22 mouse cellular contexts compared by ENCODE assay signal in the genomic region with DNA sequence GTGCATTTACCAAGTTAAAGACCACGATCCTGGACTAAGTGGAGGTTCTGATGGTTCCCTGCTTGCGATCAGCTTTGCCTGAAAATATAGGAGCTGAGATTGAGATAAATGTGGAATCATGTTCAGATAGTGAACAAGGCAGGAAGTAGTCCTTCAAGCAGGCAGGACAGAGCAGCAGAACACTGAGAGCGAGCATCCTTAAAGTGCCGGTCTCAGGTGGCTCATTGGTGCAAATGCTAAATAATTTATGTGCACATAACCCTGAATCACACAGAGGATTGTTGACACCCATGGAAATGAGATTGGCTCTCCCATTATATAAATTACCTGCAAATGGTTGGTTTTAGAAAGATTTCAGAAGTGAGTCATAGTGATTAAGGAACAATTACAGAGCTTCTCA.
DNase-seq lines count a peak whose midpoint lies in the region; ATAC-seq and TF ChIP-seq lines count a peak whose summit lies in the region.
"Had no signal": no experiment of that assay in that cellular context is flagged by ENCODE, and none has a peak within 500 bp of the region (broad histone marks: within the 10 kb centered on the region; RNA-seq: fewer than 3 reads in every experiment).

No protein-coding gene starts in this region.

- no peak overlapping the region for H3K27ac ChIP-seq in forebrain, embryonic 12.5 days
- no peak overlapping the region for H3K27ac ChIP-seq in forebrain, embryonic 10.5 days
- H3K27ac ChIP-seq in limb, embryonic 13.5 days, result no peak overlapping the region
- H3K27ac ChIP-seq in limb, embryonic 10.5 days, result no peak overlapping the region
- no peak overlapping the region for H3K27ac ChIP-seq in neural tube, embryonic 12.5 days
- H3K27ac ChIP-seq in olfactory bulb, adult 2 months (ENCODE audit: insufficient read depth, low read depth, low read length), result peak overlapping the region; percentile 31; the same call in 1 of the 2 replicates
- H3K27ac ChIP-seq: embryonic facial prominence, embryonic 12.5 days; forebrain, embryonic 13.5 days; heart, adult 2 months; heart, embryonic 15.5 days had no signal

- H3K4me3 ChIP-seq in forebrain, embryonic 12.5 days (replicated peaks), result no peak overlapping the region
- no peak overlapping the region for H3K4me3 ChIP-seq in forebrain, embryonic 10.5 days
- H3K4me3 ChIP-seq in limb, embryonic 13.5 days, result no peak overlapping the region
- no peak overlapping the region for H3K4me3 ChIP-seq in limb, embryonic 10.5 days
- H3K4me3 ChIP-seq in neural tube, embryonic 12.5 days, result no peak overlapping the region
- no peak overlapping the region for H3K4me3 ChIP-seq in olfactory bulb, adult 2 months (ENCODE audit: insufficient read depth, low read depth, low read length)
- H3K4me3 ChIP-seq: embryonic facial prominence, embryonic 12.5 days; forebrain, embryonic 13.5 days; heart, adult 2 months; heart, embryonic 15.5 days had no signal

- H3K36me3 ChIP-seq in forebrain, embryonic 12.5 days (replicated peaks), result no peaks in the 10 kb centered on the region
- no peaks in the 10 kb centered on the region for H3K36me3 ChIP-seq in forebrain, embryonic 10.5 days (replicated peaks)
- H3K36me3 ChIP-seq in limb, embryonic 13.5 days, result no peaks in the 10 kb centered on the region
- no peaks in the 10 kb centered on the region for H3K36me3 ChIP-seq in limb, embryonic 10.5 days
- no peaks in the 10 kb centered on the region for H3K36me3 ChIP-seq in neural tube, embryonic 12.5 days
- H3K36me3 ChIP-seq: embryonic facial prominence, embryonic 12.5 days; G1E; heart, embryonic 15.5 days had no signal

- no peak overlapping the region for H3K4me2 ChIP-seq in forebrain, embryonic 12.5 days
- 0 out of 2 replicates have a peak overlapping the region, but pooled peaks have one; percentile 9 for H3K4me2 ChIP-seq in limb, embryonic 13.5 days (replicated peaks)
- H3K4me2 ChIP-seq in neural tube, embryonic 12.5 days (replicated peaks), result no peak overlapping the region
- H3K4me2 ChIP-seq: embryonic facial prominence, embryonic 12.5 days; forebrain, embryonic 13.5 days; heart, embryonic 11.5 days; heart, embryonic 15.5 days had no signal

- TF ChIP-seq CTCF in olfactory bulb, adult 2 months (IDR thresholded peaks at IDR 0.05; ENCODE audit: insufficient read depth, low read depth, low read length), result no peak

- no peak overlapping the region for H3K9ac ChIP-seq in forebrain, embryonic 12.5 days
- no peak overlapping the region for H3K9ac ChIP-seq in limb, embryonic 13.5 days
- H3K9ac ChIP-seq in neural tube, embryonic 12.5 days, result no peak overlapping the region
- H3K9ac ChIP-seq: embryonic facial prominence, embryonic 12.5 days; forebrain, embryonic 13.5 days; forebrain, postnatal 0 days; heart, embryonic 15.5 days had no signal

- WGBS in forebrain, embryonic 12.5 days, result 89% methylated on average over 4 of the region's 4 CpGs
- 92% methylated on average over 4 of the region's 4 CpGs for WGBS in forebrain, embryonic 10.5 days
- WGBS in limb, embryonic 13.5 days, result 57% methylated on average over 4 of the region's 4 CpGs
- WGBS in limb, embryonic 10.5 days, result 93% methylated on average over 4 of the region's 4 CpGs
- WGBS in neural tube, embryonic 12.5 days, result 58% methylated on average over 4 of the region's 4 CpGs
- WGBS in olfactory bulb, adult 2 months, result 63% methylated on average over 4 of the region's 4 CpGs

- TF ChIP-seq POLR2A in olfactory bulb, adult 2 months (IDR thresholded peaks at IDR 0.05; ENCODE audit: insufficient read depth, low read depth, low read length), result no peak

- no peak for DNase-seq in forebrain, embryonic 10.5 days (ENCODE audit: extremely low spot score, low spot score)
- DNase-seq in limb, embryonic 10.5 days (ENCODE audit: low spot score), result no peak
- DNase-seq in spleen, postnatal 10 days (ENCODE audit: low spot score in 2 of 2), result no peak
- DNase-seq: adrenal gland, adult 8-10 months; B cell, adult 2 months; cerebellum, adult 11-12 months; cerebellum, adult 9-10 months; cerebellum, postnatal 25 days; forebrain, postnatal 0 days; gastrocnemius, postnatal 14 days; heart, adult 2 months; heart, postnatal 14 days had no signal

- no peaks in the 10 kb centered on the region for H3K9me3 ChIP-seq in forebrain, embryonic 12.5 days
- H3K9me3 ChIP-seq in forebrain, embryonic 10.5 days, result no peaks in the 10 kb centered on the region
- H3K9me3 ChIP-seq in limb, embryonic 13.5 days, result no peaks in the 10 kb centered on the region
- H3K9me3 ChIP-seq in limb, embryonic 10.5 days (replicated peaks), result no peaks in the 10 kb centered on the region
- H3K9me3 ChIP-seq in neural tube, embryonic 12.5 days, result no peaks in the 10 kb centered on the region
- H3K9me3 ChIP-seq: embryonic facial prominence, embryonic 12.5 days; forebrain, embryonic 13.5 days; heart, embryonic 15.5 days had no signal

- H3K4me1 ChIP-seq in forebrain, embryonic 12.5 days, result peaks cover 3% of the 10 kb centered on the region; the same call in 1 of the 2 replicates
- no peaks in the 10 kb centered on the region for H3K4me1 ChIP-seq in forebrain, embryonic 10.5 days
- 0 out of 2 replicates have a peak, but pooled peaks cover 5% of the 10 kb centered on the region for H3K4me1 ChIP-seq in limb, embryonic 13.5 days
- H3K4me1 ChIP-seq in limb, embryonic 10.5 days, result no peaks in the 10 kb centered on the region
- no peaks in the 10 kb centered on the region for H3K4me1 ChIP-seq in neural tube, embryonic 12.5 days
- H3K4me1 ChIP-seq in olfactory bulb, adult 2 months (ENCODE audit: control insufficient read depth, insufficient read depth, low read length), result no peaks in the 10 kb centered on the region
- H3K4me1 ChIP-seq: embryonic facial prominence, embryonic 12.5 days; heart, embryonic 15.5 days had no signal

- no peaks in the 10 kb centered on the region for H3K27me3 ChIP-seq in forebrain, embryonic 12.5 days
- H3K27me3 ChIP-seq in forebrain, embryonic 10.5 days (ENCODE audit: poor library complexity, severe bottlenecking), result no peaks in the 10 kb centered on the region
- H3K27me3 ChIP-seq in limb, embryonic 13.5 days, result no peaks in the 10 kb centered on the region
- no peaks in the 10 kb centered on the region for H3K27me3 ChIP-seq in limb, embryonic 10.5 days (ENCODE audit: low read depth, poor library complexity, severe bottlenecking)
- no peaks in the 10 kb centered on the region for H3K27me3 ChIP-seq in neural tube, embryonic 12.5 days (replicated peaks)
- H3K27me3 ChIP-seq: embryonic facial prominence, embryonic 12.5 days; forebrain, embryonic 13.5 days; heart, embryonic 15.5 days had no signal

- ATAC-seq in forebrain, embryonic 12.5 days (ENCODE audit: low FRiP score), result 0 out of 2 replicates have a peak, but pooled peaks have one; percentile 39
- ATAC-seq in limb, embryonic 13.5 days (ENCODE audit: low FRiP score, low read depth), result no peak
- peak; percentile 89 for ATAC-seq in neural tube, embryonic 12.5 days (ENCODE audit: low FRiP score, low read depth)
- ATAC-seq: CD4-positive, CD25-positive, alpha-beta regulatory T cell, adult 4 months; forebrain, embryonic 13.5 days; forebrain, postnatal 0 days had no signal
